Mouse (Mus musculus): ENCODE measurements at regions not wholly inside any gene's neighbourhood (a gene's known extent, or its start where the extent isn't known, plus 50 kb on each side); places are given as distances from the start of the nearest gene placed in this dataset.

GRCm38 (mm10) chr2:169524429-169524828 lies 63.1 kb downstream of the Gm11011 start:
- Histone ChIP-seq H3K9ac (ENCODE audit: low read depth, low read length) (no peak overlapping the region), H3K27me3 (ENCODE audit: control insufficient read depth, insufficient read depth, low read depth, low read length) (no peaks in the 10 kb centered on the region), H3K36me3 (ENCODE audit: control insufficient read depth, insufficient read depth, low read length) (no peaks in the 10 kb centered on the region), H3K4me2 (ENCODE audit: low read length) (no peak overlapping the region), H3K9me3 (replicated peaks; ENCODE audit: control insufficient read depth, low read length, poor library complexity, severe bottlenecking) (no peaks in the 10 kb centered on the region), H3K27ac (ENCODE audit: low read length) (no peak overlapping the region), H3K4me1 (ENCODE audit: control insufficient read depth, insufficient read depth, low read length) (peaks cover 3% of the 10 kb centered on the region; the same call in 1 of the 2 replicates), H3K4me3 (ENCODE audit: low read depth, low read length) (no peak overlapping the region)
- no peak for ATAC-seq
- WGBS = 87% methylated on average over 17 of the region's 17 CpGs

- no peak for ATAC-seq
- no peak overlapping the region for H3K4me3 ChIP-seq (ENCODE audit: low read depth, low read length)
- no peak overlapping the region for H3K4me2 ChIP-seq (ENCODE audit: low read length)
- no peak overlapping the region for H3K27ac ChIP-seq (ENCODE audit: low read length)
- WGBS = 81% methylated on average over 9 of the region's 9 CpGs
- H3K27me3 ChIP-seq (ENCODE audit: control insufficient read depth, insufficient read depth, low read depth, low read length) = no peaks in the 10 kb centered on the region
- no peaks in the 10 kb centered on the region for H3K36me3 ChIP-seq (ENCODE audit: control insufficient read depth, insufficient read depth, low read length)
- H3K4me1 ChIP-seq (ENCODE audit: control insufficient read depth, insufficient read depth, low read length) = peaks cover 5% of the 10 kb centered on the region; the same call in 1 of the 2 replicates
- H3K9ac ChIP-seq (ENCODE audit: low read depth, low read length) = no peak overlapping the region
- no peaks in the 10 kb centered on the region for H3K9me3 ChIP-seq (replicated peaks; ENCODE audit: control insufficient read depth, low read length, poor library complexity, severe bottlenecking)
These were observed 67.6 kb downstream of the Gm11011 start for GRCm38 (mm10) chr2:169519941-169520340.

- Histone ChIP-seq H3K27ac (ENCODE audit: low read length) (no peak overlapping the region), H3K27me3 (ENCODE audit: control insufficient read depth, insufficient read depth, low read depth, low read length) (no peaks in the 10 kb centered on the region), H3K4me3 (ENCODE audit: low read depth, low read length) (no peak overlapping the region), H3K9ac (ENCODE audit: low read depth, low read length) (no peak overlapping the region), H3K4me2 (ENCODE audit: low read length) (no peak overlapping the region), H3K4me1 (ENCODE audit: control insufficient read depth, insufficient read depth, low read length) (0 out of 2 replicates have a peak, but pooled peaks cover 3% of the 10 kb centered on the region), H3K9me3 (replicated peaks; ENCODE audit: control insufficient read depth, low read length, poor library complexity, severe bottlenecking) (no peaks in the 10 kb centered on the region), H3K36me3 (ENCODE audit: control insufficient read depth, insufficient read depth, low read length) (no peaks in the 10 kb centered on the region)
- ATAC-seq = no peak
- WGBS = 73% methylated on average over 11 of the region's 11 CpGs
These were observed 72.2 kb downstream of the Gm11011 start for GRCm38 (mm10) chr2:169515350-169515749.

DNA sequence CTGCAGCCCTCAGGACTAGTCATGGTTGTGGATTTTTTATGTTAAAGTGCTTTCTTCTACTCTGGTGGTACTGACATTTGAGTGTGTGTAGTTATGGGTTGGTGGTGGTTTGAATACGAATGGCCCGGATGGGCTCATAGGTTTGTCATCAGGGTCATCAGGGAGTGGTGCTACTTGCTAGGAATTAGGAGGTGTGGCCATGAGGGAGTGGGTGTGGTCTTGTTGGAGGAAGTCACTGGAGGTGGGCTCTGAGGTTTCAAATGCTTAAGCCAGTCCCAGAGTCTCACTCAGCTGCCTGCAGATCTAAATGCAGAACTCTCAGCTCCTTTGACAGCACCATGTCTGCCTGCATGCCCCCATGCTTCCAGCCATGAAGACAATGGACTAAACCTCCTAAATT lies 76.8 kb downstream of the Gm11011 start:
- WGBS = 96% methylated on average over 2 of the region's 2 CpGs
- Histone ChIP-seq H3K9me3 (replicated peaks; ENCODE audit: control insufficient read depth, low read length, poor library complexity, severe bottlenecking) (no peaks in the 10 kb centered on the region), H3K4me2 (ENCODE audit: low read length) (no peak overlapping the region), H3K4me1 (ENCODE audit: control insufficient read depth, insufficient read depth, low read length) (no peaks in the 10 kb centered on the region), H3K9ac (ENCODE audit: low read depth, low read length) (no peak overlapping the region), H3K36me3 (ENCODE audit: control insufficient read depth, insufficient read depth, low read length) (no peaks in the 10 kb centered on the region), H3K4me3 (ENCODE audit: low read depth, low read length) (no peak overlapping the region), H3K27ac (ENCODE audit: low read length) (no peak overlapping the region), H3K27me3 (ENCODE audit: control insufficient read depth, insufficient read depth, low read depth, low read length) (no peaks in the 10 kb centered on the region)
- no peak for ATAC-seq

- Histone ChIP-seq H3K27me3 (ENCODE audit: control insufficient read depth, insufficient read depth, low read depth, low read length) (no peaks in the 10 kb centered on the region), H3K27ac (ENCODE audit: low read length) (no peak overlapping the region), H3K4me1 (ENCODE audit: control insufficient read depth, insufficient read depth, low read length) (no peaks in the 10 kb centered on the region), H3K4me2 (ENCODE audit: low read length) (no peak overlapping the region), H3K9me3 (replicated peaks; ENCODE audit: control insufficient read depth, low read length, poor library complexity, severe bottlenecking) (no peaks in the 10 kb centered on the region), H3K9ac (ENCODE audit: low read depth, low read length) (no peak overlapping the region), H3K4me3 (ENCODE audit: low read depth, low read length) (no peak overlapping the region), H3K36me3 (ENCODE audit: control insufficient read depth, insufficient read depth, low read length) (no peaks in the 10 kb centered on the region)
- ATAC-seq = no peak
- WGBS = 80% methylated on average over 4 of the region's 4 CpGs
These were observed 78.1 kb downstream of the Gm11011 start for GRCm38 (mm10) chr2:169509406-169509805.

GRCm38 (mm10) chr2:169504416-169505057 lies 83.0 kb downstream of the Gm11011 start:
- WGBS = 76% methylated on average over 11 of the region's 11 CpGs
- no peak overlapping the region for H3K9ac ChIP-seq (ENCODE audit: low read depth, low read length)
- no peaks in the 10 kb centered on the region for H3K36me3 ChIP-seq (ENCODE audit: control insufficient read depth, insufficient read depth, low read length)
- no peak overlapping the region for H3K27ac ChIP-seq (ENCODE audit: low read length)
- H3K27me3 ChIP-seq (ENCODE audit: control insufficient read depth, insufficient read depth, low read depth, low read length) = no peaks in the 10 kb centered on the region
- H3K4me1 ChIP-seq (ENCODE audit: control insufficient read depth, insufficient read depth, low read length) = no peaks in the 10 kb centered on the region
- no peak overlapping the region for H3K4me2 ChIP-seq (ENCODE audit: low read length)
- H3K9me3 ChIP-seq (replicated peaks; ENCODE audit: control insufficient read depth, low read length, poor library complexity, severe bottlenecking) = no peaks in the 10 kb centered on the region
- no peak overlapping the region for H3K4me3 ChIP-seq (ENCODE audit: low read depth, low read length)
- no peak for ATAC-seq

GRCm38 (mm10) chr2:169503598-169503958 lies 84.0 kb downstream of the Gm11011 start:
- no peaks in the 10 kb centered on the region for H3K27me3 ChIP-seq (ENCODE audit: control insufficient read depth, insufficient read depth, low read depth, low read length)
- no peaks in the 10 kb centered on the region for H3K9me3 ChIP-seq (replicated peaks; ENCODE audit: control insufficient read depth, low read length, poor library complexity, severe bottlenecking)
- H3K36me3 ChIP-seq (ENCODE audit: control insufficient read depth, insufficient read depth, low read length) = no peaks in the 10 kb centered on the region
- no peak overlapping the region for H3K4me2 ChIP-seq (ENCODE audit: low read length)
- 86% methylated on average over 6 of the region's 6 CpGs for WGBS
- no peak for ATAC-seq
- H3K4me1 ChIP-seq (ENCODE audit: control insufficient read depth, insufficient read depth, low read length) = no peaks in the 10 kb centered on the region
- H3K4me3 ChIP-seq (ENCODE audit: low read depth, low read length) = no peak overlapping the region
- H3K9ac ChIP-seq (ENCODE audit: low read depth, low read length) = no peak overlapping the region
- H3K27ac ChIP-seq (ENCODE audit: low read length) = no peak overlapping the region

GRCm38 (mm10) chr2:169502717-169503597 lies 84.6 kb downstream of the Gm11011 start:
- no peak for ATAC-seq
- H3K4me3 ChIP-seq (ENCODE audit: low read depth, low read length) = no peak overlapping the region
- H3K27ac ChIP-seq (ENCODE audit: low read length) = no peak overlapping the region
- H3K9me3 ChIP-seq (replicated peaks; ENCODE audit: control insufficient read depth, low read length, poor library complexity, severe bottlenecking) = no peaks in the 10 kb centered on the region
- H3K4me2 ChIP-seq (ENCODE audit: low read length) = no peak overlapping the region
- no peaks in the 10 kb centered on the region for H3K4me1 ChIP-seq (ENCODE audit: control insufficient read depth, insufficient read depth, low read length)
- no peaks in the 10 kb centered on the region for H3K27me3 ChIP-seq (ENCODE audit: control insufficient read depth, insufficient read depth, low read depth, low read length)
- no peaks in the 10 kb centered on the region for H3K36me3 ChIP-seq (ENCODE audit: control insufficient read depth, insufficient read depth, low read length)
- no peak overlapping the region for H3K9ac ChIP-seq (ENCODE audit: low read depth, low read length)
- 75% methylated on average over 19 of the region's 19 CpGs for WGBS

DNA sequence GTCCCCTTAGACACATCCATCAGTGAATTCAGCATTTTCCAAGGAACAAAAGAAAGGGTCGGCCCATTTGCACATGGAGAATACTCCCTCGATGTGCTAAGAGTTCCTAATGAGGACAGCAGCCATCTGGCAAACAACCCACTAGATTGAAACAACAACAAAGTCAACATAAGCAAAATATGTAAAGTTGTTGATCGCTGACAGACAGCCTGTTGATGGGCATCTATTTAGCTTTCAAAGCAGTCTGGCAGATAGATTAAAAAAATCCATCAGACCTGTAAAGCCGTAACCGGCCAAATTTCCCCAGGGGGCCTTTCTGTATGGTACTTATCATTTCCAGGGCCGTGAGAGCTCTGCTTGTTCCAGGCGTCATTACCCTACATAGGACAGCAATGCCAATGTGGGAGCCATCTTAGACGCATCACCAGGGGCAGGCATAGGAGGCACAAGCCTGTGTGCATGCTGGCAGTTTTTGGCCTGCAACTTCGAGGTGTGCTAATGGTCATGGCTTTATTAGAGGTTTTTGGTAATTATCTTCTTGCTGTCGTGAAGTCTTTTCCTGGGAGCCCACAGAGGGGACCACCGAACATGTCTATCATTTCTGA lies 85.7 kb downstream of the Gm11011 start:
- H3K27me3 ChIP-seq (ENCODE audit: control insufficient read depth, insufficient read depth, low read depth, low read length) = no peaks in the 10 kb centered on the region
- no peak overlapping the region for H3K9ac ChIP-seq (ENCODE audit: low read depth, low read length)
- WGBS = 67% methylated on average over 11 of the region's 11 CpGs
- no peaks in the 10 kb centered on the region for H3K36me3 ChIP-seq (ENCODE audit: control insufficient read depth, insufficient read depth, low read length)
- H3K4me3 ChIP-seq (ENCODE audit: low read depth, low read length) = no peak overlapping the region
- H3K27ac ChIP-seq (ENCODE audit: low read length) = no peak overlapping the region
- no peaks in the 10 kb centered on the region for H3K9me3 ChIP-seq (replicated peaks; ENCODE audit: control insufficient read depth, low read length, poor library complexity, severe bottlenecking)
- ATAC-seq = no peak
- H3K4me2 ChIP-seq (ENCODE audit: low read length) = no peak overlapping the region
- H3K4me1 ChIP-seq (ENCODE audit: control insufficient read depth, insufficient read depth, low read length) = no peaks in the 10 kb centered on the region

All from midbrain, embryonic 16.5 days (tissue).